Mouse (Mus musculus) brown adipose tissue, adult 24 weeks (tissue): ENCODE measurements around the gene Akap10. TPM values are rescaled to one million over a fixed set of nuclear protein-coding genes. Genes with fewer than 3 reads are reported as not detected.

ENCODE experiments used
- polyA plus RNA-seq: library from polyadenylated mRNA; stranded (reverse); fragments of >200 nt; gene quantifications from 2 replicates; pipeline ENCODE4 v1.2.4, GENCODE M21; 2012; ENCODE audit not compliant: missing spikeins, insufficient read depth, insufficient read length

Gene Akap10
- polyA plus RNA-seq, 1 experiment, result 10.1 TPM

Other genes starting within 250 kb of the Akap10 start
- gene Fam83g, start 246.2 kb downstream of the Akap10 start, polyA plus RNA-seq, result 0.63 and 1.1 TPM in 2 replicates
- not detected in 2 replicates for gene Slc5a10, start 209.4 kb downstream of the Akap10 start, polyA plus RNA-seq
- 22.0 and 28.2 TPM in 2 replicates for gene Prpsap2, start 168.2 kb downstream of the Akap10 start, polyA plus RNA-seq
- 15.5 and 21.6 TPM in 2 replicates for gene Ulk2, start 75.2 kb downstream of the Akap10 start, polyA plus RNA-seq
- gene Specc1, start 26.5 kb upstream of the Akap10 start, polyA plus RNA-seq, result 0.58 and 2.5 TPM in 2 replicates